Mouse (Mus musculus): ENCODE measurements around the gene Parvb. TPM values are rescaled to one million over a fixed set of nuclear protein-coding genes. Genes with fewer than 3 reads are reported as not detected.

The Parvb gene
- total and polyA plus RNA-seq, 3 experiments: 0.04 to 2.3 TPM; not detected in 1

DNA sequence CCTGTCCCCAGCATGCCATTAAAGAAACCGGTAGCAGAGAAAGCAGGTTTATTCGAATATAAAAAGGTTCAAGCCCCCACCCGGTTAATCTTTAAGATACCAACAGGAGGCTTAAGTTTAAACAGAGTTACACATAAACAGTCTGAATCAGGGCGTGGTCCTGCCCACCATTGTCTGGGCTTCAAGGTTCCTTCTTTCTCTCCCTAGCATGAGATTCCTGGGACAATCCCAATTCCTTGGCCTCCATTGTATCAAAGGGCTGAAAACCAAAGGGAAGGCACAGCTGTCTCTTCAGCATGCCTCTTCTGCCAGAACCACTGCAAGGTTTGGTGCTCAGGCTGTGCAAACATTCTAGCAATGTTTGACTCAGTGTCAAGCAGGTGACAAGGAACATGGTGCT, 45.6 kb upstream of the Parvb start (continued):
- TF ChIP-seq NRF1 (IDR thresholded peaks at IDR 0.05; ENCODE audit: low read depth, low read length): no peak

DNA sequence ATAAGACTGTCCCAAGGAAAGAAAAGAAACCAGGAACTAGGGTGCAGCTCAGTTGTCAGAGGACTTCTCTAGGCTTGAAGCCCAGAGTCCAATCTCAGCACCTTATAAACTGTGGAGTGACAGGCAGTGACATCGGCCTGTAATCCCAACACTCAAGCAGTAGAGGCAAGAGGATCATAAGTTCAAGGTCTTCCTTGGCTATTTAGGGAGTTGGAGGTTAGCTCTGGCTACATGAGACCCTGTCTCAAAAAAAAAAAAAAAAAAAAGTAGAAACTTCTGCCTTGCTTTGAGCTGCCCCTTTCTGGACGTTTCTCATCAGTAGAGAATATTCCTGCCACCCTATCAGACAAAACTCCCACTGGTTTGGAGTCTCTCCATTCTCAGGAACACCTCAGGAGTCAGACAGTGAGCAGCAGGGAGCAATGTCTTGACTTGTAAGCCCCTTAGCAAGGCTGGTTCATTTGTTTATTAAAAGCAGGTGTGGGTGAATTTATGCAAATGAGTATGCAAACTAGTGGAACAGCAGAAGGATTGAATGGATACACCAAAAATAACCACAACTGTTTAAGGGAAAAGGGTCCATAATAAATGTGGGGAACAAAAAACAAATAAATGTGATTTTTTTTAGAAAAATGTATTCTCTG, 42.8 kb upstream of the Parvb start:
- TF ChIP-seq CHD1 (IDR thresholded peaks at IDR 0.05; ENCODE audit: low read depth, low read length): no peak
- H3K9ac ChIP-seq (ENCODE audit: insufficient read depth, low read depth): no peak overlapping the region
- H3K9me3 ChIP-seq (replicated peaks; ENCODE audit: low read length): no peaks in the 10 kb centered on the region
- peaks cover 7% of the 10 kb centered on the region for H3K79me2 ChIP-seq (replicated peaks; ENCODE audit: control insufficient read depth, extremely low read depth, insufficient read depth, poor library complexity, severe bottlenecking)
- DNase-seq (ENCODE audit: extremely low read depth): no peak
- in situ Hi-C loops (cut with MboI; ENCODE audit: low pct_ligation_motif_present, low pct_unique_long_range_greater_than_20kb, low sequenced_read_pairs): no loop called here
- H3K4me1 ChIP-seq (ENCODE audit: control insufficient read depth in 1 of 2, insufficient read depth in 2 of 2): peaks cover 3 to 52% of the 10 kb centered on the region in 2 experiments
- H3K4me2 ChIP-seq (ENCODE audit: insufficient read depth, low read depth, poor library complexity, severe bottlenecking): no peak overlapping the region
- H3K27ac ChIP-seq (ENCODE audit: insufficient read depth, low read depth): no peak overlapping the region
- peaks cover 0 to 6% of the 10 kb centered on the region in 2 experiments for H3K36me3 ChIP-seq (replicated peaks in 1 of 2; ENCODE audit: control insufficient read depth in 1 of 2, insufficient read depth in 1 of 2, low read length in 1 of 2)
- dilution Hi-C loops (cut with MboI; ENCODE audit: extremely low pct_ligation_motif_present, extremely low pct_unique_long_range_greater_than_20kb, low sequenced_read_pairs): no loop called here
- no peak overlapping the region for H3K4me3 ChIP-seq (replicated peaks in 1 of 3; ENCODE audit: low read depth in 2 of 3, low read length in 2 of 3, poor library complexity in 1 of 3)
- no peaks in the 10 kb centered on the region for H3K27me3 ChIP-seq (replicated peaks)

DNA sequence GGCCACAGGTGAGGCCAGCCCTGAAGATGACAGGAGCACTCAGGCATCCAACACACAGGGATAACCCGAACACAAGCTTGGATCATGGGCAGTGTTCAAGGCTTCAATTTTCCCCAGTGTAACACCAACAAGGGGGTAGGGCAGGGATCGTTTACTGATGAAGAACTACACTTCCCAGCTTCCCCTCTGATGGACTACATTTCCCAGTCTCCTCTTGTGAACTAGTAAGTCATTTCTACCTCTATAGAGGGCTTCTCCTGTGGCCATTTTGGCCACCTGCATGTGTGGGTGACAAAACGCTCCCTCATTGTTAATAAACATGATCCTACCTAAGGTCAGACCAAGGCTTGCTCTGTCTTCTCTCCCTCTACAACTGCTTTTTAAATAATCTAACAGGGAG, 42.0 kb upstream of the Parvb start:
- no peak overlapping the region for H3K27ac ChIP-seq (ENCODE audit: insufficient read depth, low read depth)
- DNase-seq (ENCODE audit: extremely low read depth): peak; percentile 61
- TF ChIP-seq MAFK (IDR thresholded peaks at IDR 0.05; ENCODE audit: insufficient replicate concordance, low read length) (no peak), ZMIZ1 (IDR thresholded peaks at IDR 0.05; ENCODE audit: low read depth, low read length) (no peak), HCFC1 (IDR thresholded peaks at IDR 0.05; ENCODE audit: low read depth, low read length) (peak; percentile 96), MYC (IDR thresholded peaks at IDR 0.05; ENCODE audit: low read depth, low read length) (peak; percentile 36; the same call in 1 of the 2 replicates), KAT2A (IDR thresholded peaks at IDR 0.05; ENCODE audit: insufficient replicate concordance, low read length) (peak; percentile 85; the same call in 1 of the 2 replicates), BHLHE40 (IDR thresholded peaks at IDR 0.05; ENCODE audit: low read depth, low read length) (no peak), CTCF (conservative IDR thresholded peaks at IDR 0.05 in 1 of 2, IDR thresholded peaks at IDR 0.05 in 1 of 2; ENCODE audit: low read depth in 2 of 2, low read length in 2 of 2) (no peak), USF1 (IDR thresholded peaks at IDR 0.05; ENCODE audit: low read depth, low read length) (no peak)
- in situ Hi-C loops (cut with MboI; ENCODE audit: low pct_ligation_motif_present, low pct_unique_long_range_greater_than_20kb, low sequenced_read_pairs) (no loop called here), dilution Hi-C loops (cut with MboI; ENCODE audit: extremely low pct_ligation_motif_present, extremely low pct_unique_long_range_greater_than_20kb, low sequenced_read_pairs) (no loop called here)
- H3K4me3 ChIP-seq (replicated peaks in 1 of 3; ENCODE audit: low read depth in 2 of 3, low read length in 2 of 3, poor library complexity in 1 of 3): no peak overlapping the region
- peaks cover 3 to 48% of the 10 kb centered on the region in 2 experiments for H3K4me1 ChIP-seq (ENCODE audit: control insufficient read depth in 1 of 2, insufficient read depth in 2 of 2)
- peaks cover 0 to 15% of the 10 kb centered on the region in 2 experiments for H3K36me3 ChIP-seq (replicated peaks in 1 of 2; ENCODE audit: control insufficient read depth in 1 of 2, insufficient read depth in 1 of 2, low read length in 1 of 2)
- no peak overlapping the region for H3K9ac ChIP-seq (ENCODE audit: insufficient read depth, low read depth)
- H3K9me3 ChIP-seq (replicated peaks; ENCODE audit: low read length): no peaks in the 10 kb centered on the region
- H3K27me3 ChIP-seq (replicated peaks): no peaks in the 10 kb centered on the region
- H3K79me2 ChIP-seq (replicated peaks; ENCODE audit: control insufficient read depth, extremely low read depth, insufficient read depth, poor library complexity, severe bottlenecking): peaks cover 7% of the 10 kb centered on the region
- H3K4me2 ChIP-seq (ENCODE audit: insufficient read depth, low read depth, poor library complexity, severe bottlenecking): no peak overlapping the region

DNA sequence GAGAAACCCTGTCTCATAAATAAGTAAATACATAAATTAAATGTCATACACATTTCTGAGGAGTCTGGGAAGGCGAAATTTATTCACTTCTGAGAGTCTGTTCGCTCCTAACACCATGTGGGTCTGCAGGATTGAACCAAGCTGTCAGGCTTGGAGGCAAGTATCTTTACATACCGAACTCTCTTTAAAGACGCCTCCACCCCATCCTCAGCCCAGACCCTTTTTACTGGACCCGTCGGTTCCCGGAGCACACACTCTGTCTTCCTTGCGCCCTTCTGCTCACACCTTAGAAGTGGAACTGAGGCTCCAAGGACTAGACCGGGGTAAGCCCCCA, 40.2 kb upstream of the Parvb start:
- in situ Hi-C loops (cut with MboI; ENCODE audit: low pct_ligation_motif_present, low pct_unique_long_range_greater_than_20kb, low sequenced_read_pairs): no loop called here
- Histone ChIP-seq H3K9me3 (replicated peaks; ENCODE audit: low read length) (no peaks in the 10 kb centered on the region), H3K4me2 (ENCODE audit: insufficient read depth, low read depth, poor library complexity, severe bottlenecking) (peak overlapping the region; percentile 82; the same call in 1 of the 2 replicates), H3K27ac (ENCODE audit: insufficient read depth, low read depth) (peak overlapping the region; percentile 53), H3K27me3 (replicated peaks) (no peaks in the 10 kb centered on the region), H3K36me3 (replicated peaks in 1 of 2; ENCODE audit: control insufficient read depth in 1 of 2, insufficient read depth in 1 of 2, low read length in 1 of 2) (peaks cover 8 to 33% of the 10 kb centered on the region in 2 experiments), H3K79me2 (replicated peaks; ENCODE audit: control insufficient read depth, extremely low read depth, insufficient read depth, poor library complexity, severe bottlenecking) (peaks cover 7% of the 10 kb centered on the region), H3K4me3 (replicated peaks in 1 of 3; ENCODE audit: low read depth in 2 of 3, low read length in 2 of 3, poor library complexity in 1 of 3) (peak overlapping the region; percentile 71 to 92 (median 80)), H3K4me1 (ENCODE audit: control insufficient read depth in 1 of 2, insufficient read depth in 2 of 2) (peaks cover 3 to 43% of the 10 kb centered on the region in 2 experiments), H3K9ac (ENCODE audit: insufficient read depth, low read depth) (peak overlapping the region; percentile 81)
- dilution Hi-C loops (cut with MboI; ENCODE audit: extremely low pct_ligation_motif_present, extremely low pct_unique_long_range_greater_than_20kb, low sequenced_read_pairs): no loop called here
- TF ChIP-seq CHD1 (IDR thresholded peaks at IDR 0.05; ENCODE audit: low read depth, low read length): 0 out of 2 replicates have a peak, but pooled peaks have one; percentile 39
- no peak for TF ChIP-seq CHD2 (IDR thresholded peaks at IDR 0.05; ENCODE audit: low read length)
- no peak for DNase-seq (ENCODE audit: extremely low read depth)

Data from CH12.LX (cell line).